Mouse (Mus musculus) WW6 (cell line): ENCODE results near the gene Thop1.
"Not testable (repeated sequence)": the region's sequence is repeated elsewhere in the genome, so short reads cannot be mapped to it uniquely, and the experiment has no call there.

Experiments
- DNase-seq: peaks from one replicate; pipeline ENCODE4 v3.0.0-alpha.2; 2013; ENCODE audit warnings: low read depth, low spot score

The Thop1 gene

DNA sequence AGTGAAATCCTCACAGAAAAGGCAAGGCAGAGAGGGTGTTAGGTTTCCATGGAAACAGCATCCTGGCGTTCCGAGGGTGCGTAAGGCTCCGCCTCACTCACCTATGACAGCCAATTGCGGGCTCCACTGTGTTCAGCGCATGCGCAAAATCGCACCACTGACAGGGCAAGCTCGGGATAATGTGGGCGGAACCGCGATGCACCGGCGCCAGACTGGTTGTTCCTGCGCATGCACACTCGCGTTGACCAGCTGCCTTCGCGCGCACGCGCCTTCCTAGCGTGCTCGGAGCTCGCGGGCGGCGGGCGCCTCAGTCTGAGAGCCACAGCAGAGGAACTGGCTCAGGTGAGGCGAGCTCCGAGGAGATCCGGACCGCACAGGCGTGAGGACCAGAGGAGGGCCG, at the start of gene Thop1:
Gene Thop1 (plus strand): TSS at position 200 of the 400 bp plus-strand sequence.
- DNase-seq = peak; percentile 99

DNA sequence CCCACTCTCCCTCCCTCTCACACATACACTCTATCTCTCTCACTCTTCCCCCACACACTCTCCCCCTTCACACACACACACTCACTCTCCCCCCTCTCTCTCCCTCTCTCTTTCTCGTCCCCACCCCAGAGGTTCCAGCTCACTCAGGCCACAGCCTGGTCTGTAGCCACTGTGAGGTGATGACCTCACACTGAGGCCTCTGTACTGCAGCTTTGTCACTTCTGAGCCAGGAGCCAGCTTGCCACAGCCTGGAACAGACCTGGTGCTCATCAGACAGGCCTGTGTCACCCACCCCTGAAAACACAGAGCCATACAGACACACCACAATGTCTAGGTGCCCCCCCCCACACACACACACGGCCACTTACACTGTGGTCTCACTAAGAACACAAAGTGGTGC, 49.6 kb upstream of the Thop1 start:
- no peak for DNase-seq

DNA sequence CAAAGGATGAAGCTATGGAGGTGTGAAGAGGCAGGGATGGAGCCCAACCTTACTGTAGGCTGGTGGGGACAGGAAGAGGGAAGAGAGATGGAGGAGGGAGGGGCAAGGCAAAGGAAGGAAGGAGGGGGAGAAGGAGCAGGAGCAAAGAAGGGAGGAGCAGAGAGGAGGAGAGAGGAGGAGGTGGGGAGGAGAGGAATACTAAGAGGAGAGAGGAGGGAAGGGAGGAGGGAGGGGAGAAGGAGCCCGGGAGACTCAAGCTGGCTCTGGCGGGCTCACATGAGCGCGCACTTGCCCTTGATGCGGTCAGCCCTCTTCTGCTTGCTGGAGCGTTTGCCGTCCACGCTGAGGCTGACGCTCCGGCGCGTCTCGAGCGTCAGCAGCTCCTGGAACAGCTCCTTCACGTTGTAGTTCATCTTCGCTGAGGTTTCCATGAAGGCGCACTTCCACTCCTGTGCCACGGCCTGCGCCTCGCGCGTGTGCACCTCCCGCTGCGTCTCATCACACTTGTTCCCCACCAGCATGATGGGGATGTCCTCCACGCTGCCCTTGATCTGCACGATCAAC, 48.2 kb upstream of the Thop1 start:
- no peak for DNase-seq

DNA sequence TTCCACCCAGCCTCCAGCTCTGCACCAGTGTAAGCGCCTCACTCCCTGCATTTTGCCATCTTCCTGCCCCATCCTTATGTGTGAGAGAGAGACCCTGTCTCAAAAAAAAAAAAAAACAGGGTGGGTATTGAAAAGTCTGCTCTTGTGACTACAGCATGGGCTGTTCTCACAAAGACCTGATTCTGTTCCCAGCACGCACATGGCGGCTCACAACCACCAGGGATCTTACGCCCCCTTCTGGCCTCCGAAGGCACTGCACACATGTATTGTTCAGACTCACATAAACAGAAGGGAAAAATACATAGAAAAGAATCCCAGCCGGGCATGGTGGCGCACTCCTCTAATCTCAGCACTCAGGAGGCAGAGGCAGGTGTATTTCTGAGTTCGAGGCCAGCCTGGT, 47.1 kb upstream of the Thop1 start:
- peak; percentile 74 for DNase-seq

DNA sequence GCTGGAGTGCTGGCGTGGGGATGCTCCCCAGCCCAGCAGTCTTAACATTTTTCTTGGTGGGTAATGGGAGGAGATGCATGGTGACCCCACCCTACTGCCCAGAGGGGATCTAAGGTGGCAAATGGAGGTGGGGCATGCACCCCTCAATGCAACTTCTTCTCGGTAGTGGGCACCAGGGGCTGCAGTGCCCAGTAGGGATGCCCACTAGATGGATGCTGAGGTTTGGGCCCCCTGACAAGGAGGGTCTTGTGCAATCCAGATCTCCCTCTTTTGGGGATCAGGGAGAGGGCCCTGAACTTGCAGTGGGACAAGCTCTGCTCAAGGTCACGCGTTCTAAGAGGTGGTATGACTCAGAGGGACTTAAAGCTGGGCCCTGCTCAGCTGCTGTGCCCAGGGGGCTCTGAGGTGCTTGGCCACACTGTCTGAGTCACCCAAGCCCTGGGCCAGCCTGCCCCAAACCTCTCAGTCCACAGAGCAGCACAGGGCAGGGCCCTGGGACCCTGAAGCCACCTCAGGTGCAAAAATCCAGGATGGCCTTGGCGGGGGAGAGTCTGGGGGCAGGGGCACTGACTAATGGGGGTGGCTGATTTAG, 45.4 kb upstream of the Thop1 start:
- no peak for DNase-seq

DNA sequence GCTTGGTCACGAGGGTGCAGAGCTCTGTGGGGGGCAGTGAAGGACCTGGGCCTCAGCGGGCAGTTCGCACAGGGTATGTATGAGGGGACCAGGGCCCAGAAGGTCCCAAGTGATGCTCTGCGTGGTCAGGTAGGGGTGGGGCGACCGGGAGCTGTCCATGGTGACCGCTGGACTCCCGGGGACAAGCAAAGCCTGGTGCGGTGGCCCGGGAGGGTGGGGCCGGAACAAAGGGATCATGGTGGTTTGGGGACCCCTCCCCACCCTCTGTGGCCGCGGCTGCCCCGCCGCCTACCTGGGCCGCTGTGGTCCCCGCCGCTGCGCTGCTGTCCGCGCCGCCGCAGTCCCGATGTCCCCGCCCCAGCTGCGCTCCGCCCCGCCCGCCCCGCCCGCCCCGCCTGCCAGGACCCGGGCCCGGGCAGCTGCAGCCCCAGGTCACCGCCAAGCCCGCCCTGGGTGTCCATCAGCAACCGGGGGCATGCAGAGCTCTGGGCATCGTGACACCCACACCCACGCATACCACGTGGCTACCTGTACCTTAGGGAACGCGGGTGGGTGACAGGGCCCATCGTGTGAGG, 44.7 kb upstream of the Thop1 start:
- DNase-seq = no peak

DNA sequence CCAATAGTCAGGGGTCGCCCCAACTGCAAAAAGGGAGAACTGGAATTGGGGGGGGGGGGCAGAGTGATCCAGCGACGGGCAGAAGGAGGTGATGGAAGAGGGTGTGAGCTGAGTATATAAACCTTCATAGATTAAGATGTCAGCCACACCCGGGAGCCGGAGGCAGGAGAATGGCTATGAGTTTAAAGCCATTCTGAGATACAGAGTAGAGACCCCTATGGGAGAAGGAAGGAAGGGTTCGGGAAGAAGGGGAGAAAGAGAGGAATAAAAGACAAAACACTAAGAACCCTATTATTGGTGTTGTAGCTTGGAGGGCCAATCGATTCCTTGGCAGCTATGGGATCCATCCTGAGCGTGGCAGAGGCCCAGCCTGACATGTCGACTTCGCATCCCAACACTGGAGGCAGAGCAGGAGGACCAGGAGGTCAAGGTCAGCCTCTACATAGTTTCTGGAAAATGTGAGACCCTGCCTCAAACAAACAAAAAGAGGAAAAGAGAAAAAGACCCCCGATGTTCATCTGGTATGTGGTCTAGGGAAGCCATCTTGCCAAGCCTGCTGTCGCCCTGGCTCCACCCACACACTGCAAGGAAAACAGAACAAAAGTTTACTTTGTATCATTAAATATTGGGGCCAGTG, 44.1 kb upstream of the Thop1 start, which contains the start of gene Diras1:
Gene Diras1 (minus strand): TSS at position 24 of the 637 bp plus-strand sequence.
- DNase-seq = no peak

DNA sequence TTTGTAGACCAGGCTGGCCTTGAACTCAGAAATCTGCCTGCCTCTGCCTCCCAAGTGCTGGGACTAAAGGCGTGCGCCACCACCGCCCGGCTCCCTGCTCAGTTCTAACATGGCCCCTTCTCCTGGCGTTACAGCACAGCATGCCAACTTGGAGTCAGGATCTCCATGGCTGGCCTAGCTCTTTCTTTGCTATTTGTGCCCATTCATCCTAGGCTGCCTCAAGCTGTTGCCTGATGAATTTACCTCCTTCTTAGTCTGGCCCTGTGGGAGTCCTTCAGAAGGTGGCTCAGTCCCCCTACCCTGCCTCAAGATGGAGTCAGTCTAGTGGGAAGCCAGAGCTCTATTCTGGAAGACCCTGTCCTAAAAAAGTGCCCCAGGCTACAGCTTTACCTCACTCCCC, 43.0 kb upstream of the Thop1 start:
- no peak for DNase-seq

DNA sequence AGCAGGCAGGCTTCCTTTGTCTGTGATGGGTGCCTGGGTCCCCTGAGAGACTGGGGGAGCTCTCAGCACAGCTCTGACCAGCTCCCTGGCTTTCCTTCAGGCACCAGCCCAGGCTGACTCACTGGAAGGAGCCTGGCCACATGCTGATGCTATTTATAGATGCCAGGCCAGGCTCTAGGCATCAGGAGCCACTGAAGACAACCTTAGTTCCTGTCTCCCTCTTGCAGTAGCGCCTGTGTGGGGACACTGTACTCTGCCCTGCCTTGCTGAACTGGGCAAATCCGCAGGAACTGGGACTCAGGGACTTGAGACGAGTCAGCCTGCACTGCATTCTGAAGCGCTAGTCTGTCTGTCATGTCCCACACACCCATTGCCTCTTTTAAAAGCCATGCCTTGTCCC, 42.5 kb upstream of the Thop1 start:
- DNase-seq = no peak

DNA sequence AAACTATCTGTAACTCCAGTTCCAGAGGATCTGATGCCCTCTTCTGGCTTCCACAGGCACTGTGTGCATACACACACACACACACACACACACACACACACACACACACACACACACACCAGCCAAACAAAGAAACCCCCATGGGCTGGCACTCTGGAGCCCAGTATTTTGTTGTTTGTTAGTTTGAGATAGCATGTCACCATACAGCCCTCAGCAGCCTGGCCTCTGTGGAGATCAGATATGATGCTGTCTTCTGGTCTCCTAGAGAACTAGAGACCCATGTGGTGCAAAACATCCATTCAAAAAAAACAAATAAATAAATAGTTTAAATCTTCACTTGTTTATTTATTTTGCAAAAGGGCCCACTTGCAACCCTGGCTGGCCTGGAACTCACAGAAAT, 41.6 kb upstream of the Thop1 start:
- DNase-seq = no peak

DNA sequence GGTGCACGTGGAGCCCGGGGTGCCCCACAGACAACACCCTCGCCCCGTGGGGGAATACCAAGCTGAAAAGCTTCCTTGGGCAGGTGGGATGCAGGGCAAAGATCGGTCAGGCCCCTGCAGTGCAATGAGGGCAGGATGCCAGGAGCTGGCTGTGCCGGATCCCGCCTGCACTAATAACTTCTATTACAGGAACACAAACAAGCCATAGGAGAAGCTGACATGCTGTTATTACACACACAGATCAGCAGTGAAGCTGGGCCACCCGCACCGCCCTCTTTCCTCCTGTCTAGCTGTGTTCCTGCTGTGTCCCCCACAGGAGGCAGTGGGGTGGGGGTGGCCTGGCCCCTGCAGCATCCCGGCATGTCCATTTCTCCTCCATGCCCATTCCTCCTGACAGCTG, 40.8 kb upstream of the Thop1 start:
- no peak for DNase-seq

DNA sequence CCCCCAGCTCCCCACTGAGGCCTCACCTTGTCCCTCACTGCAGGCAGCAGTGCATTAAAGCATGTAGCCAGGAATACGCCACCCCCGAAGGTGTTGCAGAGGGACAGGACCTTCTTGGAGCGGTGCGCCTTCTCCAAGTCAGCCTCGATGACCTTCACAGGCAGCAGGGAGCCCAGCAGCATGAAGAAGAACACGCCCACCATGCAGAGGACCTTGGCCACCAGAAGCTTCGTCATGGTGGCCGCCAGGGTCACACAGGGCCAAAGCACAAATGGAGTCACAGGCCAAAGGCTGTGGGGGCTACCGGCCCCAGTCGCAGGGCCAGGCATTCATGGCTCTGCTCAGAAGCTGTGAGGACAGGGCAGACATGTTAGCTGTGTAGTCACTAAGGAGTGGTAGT, 36.2 kb upstream of the Thop1 start:
- no peak for DNase-seq

DNA sequence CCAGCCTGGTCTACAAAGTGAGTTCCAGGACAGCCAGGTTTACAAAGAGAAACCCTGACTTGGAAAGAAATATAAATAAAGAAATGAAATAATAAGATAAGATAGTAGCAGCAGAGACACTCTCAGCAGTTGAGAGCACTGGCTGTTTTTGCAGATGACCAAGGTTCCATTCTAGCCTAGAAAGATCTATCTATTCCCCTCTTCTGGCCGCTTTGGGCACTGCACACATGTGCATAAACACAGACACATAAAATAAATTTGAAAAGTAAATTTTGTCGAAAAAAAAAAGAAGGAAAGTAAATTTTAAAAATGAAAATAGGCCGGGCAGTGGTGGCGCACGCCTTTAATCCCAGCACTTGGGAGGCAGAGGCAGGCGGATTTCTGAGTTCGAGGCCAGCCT, 33.6 kb upstream of the Thop1 start:
- DNase-seq = no peak

DNA sequence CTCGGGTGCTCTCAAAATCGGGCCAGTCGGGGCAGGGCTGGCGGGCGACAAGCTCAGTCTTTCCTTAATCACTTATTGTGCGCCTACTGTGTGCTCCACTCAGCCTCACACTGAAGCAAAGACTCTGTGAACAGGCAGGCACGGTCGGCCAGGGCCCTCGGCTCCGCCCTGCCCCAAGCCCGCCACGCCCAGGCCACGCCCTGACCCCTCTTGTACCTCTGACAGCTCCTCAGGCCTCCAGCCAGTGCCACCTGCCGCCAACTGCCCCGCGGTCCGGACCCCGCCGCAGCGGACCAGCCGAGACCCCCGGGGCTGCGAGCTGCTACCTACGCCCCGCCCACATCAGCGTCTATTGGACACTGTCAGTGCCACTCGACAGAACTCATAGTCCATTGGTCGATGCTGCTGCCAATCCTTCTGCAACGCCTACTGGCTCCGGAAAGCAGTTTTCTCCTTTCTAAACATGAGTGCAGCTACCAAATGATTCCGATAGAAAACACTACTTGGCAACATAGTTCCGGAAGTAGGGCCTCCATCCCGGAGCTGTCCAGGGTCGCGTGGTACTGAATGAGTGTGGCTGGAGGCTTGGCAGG, 32.8 kb upstream of the Thop1 start, which contains the start of gene Slc39a3:
Gene Slc39a3 (minus strand): TSS at position 439 of the 593 bp plus-strand sequence.
- peak; percentile 98 for DNase-seq

DNA sequence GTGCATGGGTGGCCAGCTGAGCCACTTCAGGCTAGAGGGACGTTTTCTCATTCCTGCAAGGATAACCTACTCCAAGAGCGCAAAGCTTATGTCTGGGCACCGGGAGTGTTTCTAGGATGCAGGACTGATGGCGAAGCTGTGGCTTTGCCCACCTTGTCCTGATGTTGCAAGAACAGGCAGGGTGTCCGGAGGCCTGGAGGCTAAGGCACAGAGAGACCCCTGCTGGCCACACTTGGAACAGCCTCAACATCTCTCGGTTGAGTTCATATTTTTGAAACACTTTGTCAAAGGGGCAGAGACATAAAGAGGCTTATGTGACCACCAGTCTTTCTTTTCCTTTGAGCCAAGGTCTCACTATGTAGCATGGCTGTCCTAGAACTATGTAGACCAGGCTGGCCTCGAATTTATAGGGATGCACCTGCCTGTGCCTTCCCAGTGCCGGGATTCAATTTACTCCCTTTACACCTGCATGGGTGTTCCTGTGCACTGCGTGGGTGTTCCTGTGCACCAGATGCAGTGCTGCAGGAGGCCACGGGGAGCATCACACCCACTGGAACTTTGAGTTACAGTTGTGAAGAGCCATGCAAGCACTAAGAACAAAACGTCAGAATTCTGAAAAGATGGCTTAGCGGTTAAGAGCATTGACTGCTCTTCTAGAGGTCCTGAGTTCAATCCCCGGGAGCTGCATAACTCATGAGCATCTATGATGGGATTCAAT, 28.2 kb upstream of the Thop1 start:
- DNase-seq = no peak

DNA sequence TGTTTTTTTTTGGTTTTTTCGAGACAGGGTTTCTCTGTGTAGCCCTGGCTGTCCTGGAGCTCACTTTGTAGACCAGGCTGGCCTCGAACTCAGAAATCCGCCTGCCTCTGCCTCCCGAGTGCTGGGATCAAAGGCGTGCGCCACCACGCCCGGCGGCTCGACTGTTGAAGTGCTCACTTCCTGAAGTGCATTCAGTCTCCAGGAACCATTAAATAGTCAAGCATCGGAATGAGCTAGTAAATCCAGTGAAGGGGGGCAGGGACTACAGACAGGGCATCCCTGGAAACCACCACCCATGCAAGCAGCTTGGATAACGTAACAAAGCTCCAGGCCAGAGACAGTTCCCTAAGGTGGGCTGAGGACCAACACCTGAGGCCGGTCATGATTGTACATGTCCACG, 24.6 kb upstream of the Thop1 start:
- not testable (repeated sequence) for DNase-seq

DNA sequence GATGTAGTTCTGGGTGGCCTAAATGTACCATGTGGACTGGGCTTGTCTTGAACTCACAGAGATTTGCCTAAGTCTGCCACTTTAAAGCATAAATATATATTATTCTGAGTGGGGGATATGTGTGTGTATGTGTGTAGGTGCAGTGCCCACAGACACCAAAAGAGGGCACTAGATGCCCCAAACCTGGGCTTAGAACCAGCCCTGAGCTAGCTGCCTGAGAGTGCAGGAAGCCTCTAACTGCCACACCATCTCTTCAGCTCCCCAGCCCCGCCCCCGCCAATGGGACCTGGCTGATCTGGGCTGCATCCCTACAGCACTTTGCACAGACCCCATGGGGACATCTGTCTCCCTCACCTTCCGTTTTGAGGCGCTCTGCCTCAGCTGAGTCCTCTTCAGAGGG, 19.2 kb upstream of the Thop1 start:
- DNase-seq = no peak

DNA sequence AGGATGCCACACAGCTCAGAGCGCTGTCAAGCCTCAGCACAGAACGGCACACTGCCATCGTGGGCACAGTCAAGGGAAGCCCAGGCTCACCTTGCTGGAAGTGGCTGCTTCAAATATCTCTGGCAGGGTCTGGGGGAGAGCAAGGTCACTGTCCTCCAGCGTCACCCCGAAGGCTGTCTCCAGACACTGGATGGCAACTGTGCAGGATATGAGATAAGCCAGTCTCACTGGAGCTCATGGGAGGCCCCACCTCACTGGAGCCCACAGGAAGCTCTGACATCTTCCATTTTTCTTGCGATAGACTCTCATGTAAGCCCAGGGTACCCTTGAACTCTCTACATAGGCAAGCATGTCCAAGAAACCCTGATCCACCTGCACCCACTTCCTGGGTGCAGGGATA, 18.7 kb upstream of the Thop1 start:
- DNase-seq = no peak

DNA sequence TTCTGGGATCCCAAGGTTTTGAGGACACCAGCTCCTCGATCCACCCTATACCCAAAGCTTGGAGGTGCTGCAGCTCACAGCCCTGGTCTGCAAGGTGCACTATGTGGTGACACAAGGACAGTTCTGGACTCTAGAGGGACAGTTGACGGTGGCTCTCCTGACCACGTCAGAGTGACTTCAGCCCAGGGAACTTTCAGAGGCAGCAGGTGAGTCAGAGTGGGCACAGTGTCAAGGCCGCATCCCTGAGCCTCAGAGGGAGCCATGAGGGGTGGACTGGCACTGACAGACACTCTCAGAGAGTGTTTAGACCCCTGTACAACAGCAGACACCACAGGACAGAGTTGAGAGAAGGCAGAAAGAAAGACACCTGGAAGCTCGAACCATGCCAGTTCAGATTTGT, 17.3 kb upstream of the Thop1 start:
- DNase-seq = no peak

DNA sequence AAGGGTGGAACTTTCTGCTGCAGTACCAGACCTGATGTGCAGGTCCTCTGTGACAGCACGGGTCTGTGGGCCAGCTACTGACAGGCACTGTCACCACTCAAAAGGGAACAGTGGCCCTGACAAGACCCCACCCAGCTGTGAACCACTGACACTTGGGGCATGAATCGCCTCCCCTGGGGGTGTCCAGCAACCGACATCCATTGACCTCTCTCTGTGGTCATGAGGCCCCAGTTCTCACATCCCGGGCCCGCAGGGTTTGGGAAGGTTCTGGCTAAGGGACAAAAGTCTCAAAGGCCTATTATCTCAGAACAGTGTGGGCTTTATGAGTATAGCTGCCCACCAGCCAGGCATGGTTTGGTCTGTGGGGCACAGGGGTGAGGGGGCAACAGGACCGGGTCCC, 14.7 kb upstream of the Thop1 start:
- DNase-seq = no peak

DNA sequence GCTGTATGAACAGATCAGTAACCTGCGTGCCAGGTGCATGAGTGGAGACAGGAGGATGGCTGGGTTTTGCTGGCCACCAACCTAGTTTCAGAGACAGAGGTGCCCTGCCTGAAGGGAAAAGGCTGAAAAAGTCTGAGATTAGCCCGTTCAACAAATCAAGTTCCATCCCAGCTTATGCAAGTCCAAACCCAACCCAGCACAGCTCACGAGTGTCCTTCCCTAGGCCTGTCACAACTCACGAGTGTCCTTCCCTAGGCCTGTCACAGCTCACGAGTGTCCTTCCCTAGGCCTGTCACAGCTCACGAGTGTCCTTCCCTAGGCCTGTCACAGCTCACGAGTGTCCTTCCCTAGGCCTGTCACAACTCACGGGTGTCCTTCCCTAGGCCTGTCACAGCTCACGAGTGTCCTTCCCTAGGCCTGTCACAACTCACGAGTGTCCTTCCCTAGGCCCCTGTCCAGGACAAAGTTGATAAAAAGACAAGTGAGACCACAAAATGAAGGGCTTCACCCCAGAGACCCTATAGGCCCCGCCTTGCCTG, 14.0 kb upstream of the Thop1 start:
- not testable (repeated sequence) for DNase-seq
